Mouse (Mus musculus): Measurements from ENCODE around the gene Ppp1r16b.
A peak's percentile ranks its signal among the peaks of the same experiment; 100 is the strongest.

DNA sequence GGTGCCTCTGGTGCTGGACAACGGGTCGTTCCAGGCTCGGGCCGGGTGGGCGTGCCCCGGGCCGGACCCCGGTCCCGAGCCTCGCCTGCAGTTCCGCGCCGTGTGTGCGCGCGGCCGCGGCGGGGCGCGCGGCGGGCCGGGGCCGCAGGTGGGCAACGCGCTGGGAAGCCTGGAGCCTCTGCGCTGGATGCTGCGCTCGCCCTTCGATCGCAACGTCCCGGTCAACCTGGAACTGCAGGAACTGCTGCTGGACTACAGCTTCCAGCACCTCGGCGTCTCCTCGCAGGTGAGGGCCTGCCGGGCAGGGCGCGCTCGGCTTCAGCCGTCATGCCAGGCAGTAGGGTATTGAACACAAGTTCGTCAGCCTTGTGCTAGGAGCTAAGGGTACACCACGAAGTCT lies 40.0 kb upstream of the Ppp1r16b start:
- no peak for TF ChIP-seq MAFK (IDR thresholded peaks at IDR 0.05; ENCODE audit: borderline replicate concordance, low read depth, low read length)
- no peak for TF ChIP-seq CHD1 (IDR thresholded peaks at IDR 0.05; ENCODE audit: low read depth, low read length)
- TF ChIP-seq CTCF (IDR thresholded peaks at IDR 0.05 in 2 of 3, conservative IDR thresholded peaks at IDR 0.05 in 1 of 3; ENCODE audit: control insufficient read depth in 1 of 3, insufficient read depth in 1 of 3, low read depth in 2 of 3, low read length in 3 of 3, poor library complexity in 1 of 3, severe bottlenecking in 1 of 3) = no peak
- TF ChIP-seq POLR2A (IDR thresholded peaks at IDR 0.05; ENCODE audit: control insufficient read depth in 1 of 2, insufficient read depth in 1 of 2, low read depth in 1 of 2, low read length in 2 of 2, poor library complexity in 1 of 2) = peak in 1 of 2 experiments; percentile 42; a peak in 1 of 4 replicates
- TF ChIP-seq ZC3H11A (IDR thresholded peaks at IDR 0.05; ENCODE audit: low read depth, low read length) = no peak
- TF ChIP-seq E2F4 (IDR thresholded peaks at IDR 0.05; ENCODE audit: borderline replicate concordance, low read depth, low read length) = 0 out of 2 replicates have a peak, but pooled peaks have one; percentile 43
